Mouse (Mus musculus): ENCODE data around the gene Pdzk1ip1.

Pdzk1ip1 gene

DNA sequence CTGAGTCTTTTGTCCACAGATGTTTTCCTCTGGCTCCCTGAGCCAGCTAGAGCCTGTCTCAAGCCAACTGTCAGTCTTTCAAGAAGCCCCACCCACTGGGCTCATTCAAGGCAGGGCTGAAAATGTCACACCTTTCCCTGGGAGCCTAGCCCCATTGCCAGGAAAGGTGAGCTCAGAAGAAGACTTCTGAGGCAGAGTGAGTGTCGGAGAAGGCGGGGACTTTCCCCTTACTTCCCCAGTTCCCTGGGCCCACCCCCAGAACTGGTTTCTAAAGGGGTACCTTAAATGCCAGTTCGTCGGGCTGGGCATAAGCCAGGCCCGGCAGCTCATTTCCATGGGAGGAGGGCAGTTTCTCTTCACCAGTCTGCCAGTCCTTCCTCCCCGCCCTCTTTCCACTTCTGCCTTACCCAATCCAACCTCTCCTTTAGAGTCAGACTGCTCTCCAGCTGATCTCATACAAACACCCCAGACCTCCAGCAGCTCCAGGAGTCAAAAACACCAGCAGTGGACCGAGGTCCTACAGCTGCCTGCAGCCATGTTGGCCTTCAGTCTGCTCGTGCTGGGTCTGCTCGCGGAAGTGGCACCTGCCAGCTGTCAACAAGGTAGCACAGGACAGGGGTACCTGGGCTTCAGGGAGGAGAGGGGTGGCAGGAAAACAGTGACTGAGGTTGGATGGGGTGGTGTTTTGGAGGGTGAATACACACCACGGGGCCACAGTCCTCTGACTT is at the start of gene Pdzk1ip1:
Gene Pdzk1ip1, plus strand, starts transcription at position 98 of the 728 bp plus-strand sequence.
- peak in 1 of 2 experiments; percentile 25 for DNase-seq (ENCODE audit: low spot score in 2 of 2)

DNA sequence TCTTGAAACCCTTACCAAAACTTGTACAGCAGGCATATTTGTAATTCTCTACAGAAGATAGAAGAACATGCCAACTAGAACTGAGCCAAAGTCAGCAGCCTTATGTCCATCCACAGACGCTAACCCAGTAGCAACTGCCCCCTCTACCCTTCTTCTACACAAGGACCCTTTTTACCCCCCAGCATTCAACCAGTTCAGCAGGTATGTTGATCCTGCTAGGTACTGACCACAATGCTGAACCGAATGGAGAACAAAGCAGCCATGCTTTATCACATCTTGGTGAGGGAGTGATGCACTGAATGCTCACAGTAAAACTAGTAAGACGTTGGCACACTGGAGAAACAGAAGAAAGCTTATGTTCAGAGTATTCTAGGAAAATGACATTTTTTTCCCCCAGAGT is 42.9 kb upstream of the Pdzk1ip1 start:
- no peak for DNase-seq (ENCODE audit: low spot score in 2 of 2)

DNA sequence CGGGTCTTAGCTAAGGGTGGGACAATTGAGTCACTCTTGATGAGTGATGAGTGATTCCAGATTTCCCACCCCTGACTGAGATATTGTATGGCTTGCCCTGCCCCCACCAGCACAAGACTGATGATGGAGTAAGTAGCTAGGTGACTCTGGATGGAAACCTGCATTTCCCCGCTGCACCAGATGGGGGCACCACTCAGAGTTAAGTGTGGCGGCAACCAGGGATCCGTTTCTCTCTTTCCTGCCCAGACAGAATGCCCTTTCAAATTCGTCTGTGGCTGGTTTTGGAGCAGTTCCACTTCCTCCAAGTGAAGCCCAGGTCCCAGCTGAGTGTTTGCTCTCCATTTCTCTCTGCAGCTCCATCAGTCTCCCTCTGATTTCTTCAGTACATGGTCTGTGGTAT is 40.8 kb upstream of the Pdzk1ip1 start:
- DNase-seq (ENCODE audit: low spot score in 2 of 2), result peak; percentile 80 to 81

GRCm38 (mm10) chr4:115048190-115048589 is 40.3 kb upstream of the Pdzk1ip1 start:
- no peak for DNase-seq (ENCODE audit: low spot score in 2 of 2)

DNA sequence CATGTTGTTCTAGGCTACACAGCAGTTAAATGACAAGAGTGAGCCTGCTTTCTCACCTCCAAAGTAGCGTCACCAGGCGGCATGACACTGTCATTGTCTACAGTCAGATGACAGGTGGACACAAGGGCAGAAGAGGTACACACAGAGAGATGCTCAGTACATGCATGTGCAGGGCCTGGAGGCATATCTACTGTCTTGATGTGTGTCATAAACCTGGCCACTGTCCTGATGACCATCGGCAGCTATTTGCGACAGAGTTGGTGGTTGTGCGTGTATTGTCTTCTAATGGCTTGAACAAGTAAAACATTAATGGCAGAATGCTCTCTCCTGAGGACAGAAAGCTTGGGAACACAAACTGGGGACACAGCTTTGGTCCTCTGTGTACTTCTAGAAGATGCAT is 37.3 kb upstream of the Pdzk1ip1 start:
- no peak for DNase-seq (ENCODE audit: low spot score in 2 of 2)

GRCm38 (mm10) chr4:115052343-115053005 is 36.0 kb upstream of the Pdzk1ip1 start:
- peak in 1 of 2 experiments; percentile 35 for DNase-seq (ENCODE audit: low spot score in 2 of 2)

GRCm38 (mm10) chr4:115055044-115055443 is 33.5 kb upstream of the Pdzk1ip1 start:
- no peak for DNase-seq (ENCODE audit: low spot score in 2 of 2)

- DNase-seq (ENCODE audit: low spot score in 2 of 2), result no peak
Measured at GRCm38 (mm10) chr4:115055691-115056090, 32.8 kb upstream of the Pdzk1ip1 start.

GRCm38 (mm10) chr4:115056371-115056920 is 32.1 kb upstream of the Pdzk1ip1 start, which contains the start of gene Tal1:
Gene Tal1 (plus strand): TSS chr4:115056426.
- peak; percentile 71 to 77 for DNase-seq (ENCODE audit: low spot score in 2 of 2)

GRCm38 (mm10) chr4:115056921-115057673 is 31.4 kb upstream of the Pdzk1ip1 start:
- DNase-seq (ENCODE audit: low spot score in 2 of 2), result peak; percentile 47 to 48

- DNase-seq (ENCODE audit: low spot score in 2 of 2), result no peak
Measured at GRCm38 (mm10) chr4:115057674-115058316, 30.7 kb upstream of the Pdzk1ip1 start.

- DNase-seq (ENCODE audit: low spot score in 2 of 2), result no peak
Measured at GRCm38 (mm10) chr4:115058317-115058761, 30.2 kb upstream of the Pdzk1ip1 start.

DNA sequence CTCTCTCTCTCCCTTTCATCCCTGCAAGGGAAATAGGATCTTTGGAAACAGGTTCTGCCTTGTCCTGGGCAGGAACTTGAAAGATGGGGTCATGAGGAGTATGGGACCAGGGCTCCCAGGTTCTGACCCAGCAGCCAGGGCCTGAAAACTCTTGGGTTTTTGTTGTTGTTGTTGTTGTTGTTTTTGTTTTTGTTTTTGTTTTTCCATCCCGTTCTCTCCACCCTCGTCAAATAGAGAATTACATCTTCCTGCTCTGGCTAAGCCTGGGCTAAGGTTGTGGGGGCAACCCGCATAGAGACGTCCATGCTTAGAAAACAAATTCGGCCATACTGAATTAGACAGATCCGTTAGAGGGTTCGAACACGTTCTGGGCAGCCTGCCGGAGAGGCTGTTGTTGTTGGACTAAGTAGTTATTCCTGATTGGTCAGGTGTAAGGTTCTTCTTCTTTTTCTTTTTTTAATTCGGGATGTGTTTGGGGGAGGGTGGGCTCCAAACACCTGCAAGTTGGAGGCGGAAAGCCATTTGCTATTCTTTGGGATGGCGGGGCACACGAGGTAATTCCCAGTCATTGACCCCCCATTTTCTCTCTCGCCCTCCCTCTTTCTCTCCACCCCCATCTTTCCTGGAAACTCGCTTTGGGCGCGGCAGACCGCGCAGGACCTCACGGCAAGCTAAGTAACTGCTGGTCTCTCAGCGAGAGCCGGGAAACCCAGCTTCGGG is 29.5 kb upstream of the Pdzk1ip1 start:
- DNase-seq (ENCODE audit: low spot score in 2 of 2), result peak; percentile 44 to 47

DNA sequence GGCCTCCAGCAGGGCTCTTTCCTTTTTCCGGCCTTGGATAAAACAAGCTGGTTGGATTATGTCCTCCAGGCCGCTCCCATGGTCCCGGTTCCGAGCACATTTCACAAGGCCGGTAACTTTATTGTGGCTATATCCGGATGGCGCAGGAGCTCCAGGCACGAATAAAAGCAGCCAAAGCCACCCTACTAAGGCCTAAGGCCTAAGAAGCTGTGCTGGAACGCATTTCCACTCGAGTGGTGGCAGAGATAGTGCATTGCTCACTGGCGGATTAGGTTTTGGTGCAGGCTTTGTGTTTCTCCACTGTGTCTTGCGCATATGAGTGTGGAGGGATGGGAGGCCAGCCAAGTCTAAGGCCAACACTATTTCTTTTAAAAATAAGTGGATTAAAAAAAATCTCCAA is 28.6 kb upstream of the Pdzk1ip1 start:
- DNase-seq (ENCODE audit: low spot score in 2 of 2), result no peak

GRCm38 (mm10) chr4:115060753-115061152 is 27.8 kb upstream of the Pdzk1ip1 start:
- no peak for DNase-seq (ENCODE audit: low spot score in 2 of 2)

DNA sequence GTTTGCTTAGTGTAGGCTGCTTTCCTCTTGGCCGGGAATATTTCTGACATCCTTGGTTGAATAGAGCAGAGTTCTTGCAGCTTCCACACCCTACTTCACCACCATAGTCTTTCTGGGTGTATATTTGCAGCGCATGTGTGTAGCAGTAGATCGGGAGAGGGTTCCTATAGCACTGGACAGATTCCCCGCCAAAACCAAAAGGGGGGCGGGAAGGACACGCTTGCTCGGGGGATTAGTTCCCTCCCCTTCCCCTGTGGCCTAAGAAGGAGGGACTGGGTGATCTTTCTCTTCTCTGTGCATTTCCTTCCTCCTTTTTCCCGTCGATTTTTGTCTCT is 26.0 kb upstream of the Pdzk1ip1 start:
- no peak for DNase-seq (ENCODE audit: low spot score in 2 of 2)

- DNase-seq (ENCODE audit: low spot score in 2 of 2), result peak in 1 of 2 experiments; percentile 25
Measured at GRCm38 (mm10) chr4:115062875-115063517, 25.5 kb upstream of the Pdzk1ip1 start.

DNA sequence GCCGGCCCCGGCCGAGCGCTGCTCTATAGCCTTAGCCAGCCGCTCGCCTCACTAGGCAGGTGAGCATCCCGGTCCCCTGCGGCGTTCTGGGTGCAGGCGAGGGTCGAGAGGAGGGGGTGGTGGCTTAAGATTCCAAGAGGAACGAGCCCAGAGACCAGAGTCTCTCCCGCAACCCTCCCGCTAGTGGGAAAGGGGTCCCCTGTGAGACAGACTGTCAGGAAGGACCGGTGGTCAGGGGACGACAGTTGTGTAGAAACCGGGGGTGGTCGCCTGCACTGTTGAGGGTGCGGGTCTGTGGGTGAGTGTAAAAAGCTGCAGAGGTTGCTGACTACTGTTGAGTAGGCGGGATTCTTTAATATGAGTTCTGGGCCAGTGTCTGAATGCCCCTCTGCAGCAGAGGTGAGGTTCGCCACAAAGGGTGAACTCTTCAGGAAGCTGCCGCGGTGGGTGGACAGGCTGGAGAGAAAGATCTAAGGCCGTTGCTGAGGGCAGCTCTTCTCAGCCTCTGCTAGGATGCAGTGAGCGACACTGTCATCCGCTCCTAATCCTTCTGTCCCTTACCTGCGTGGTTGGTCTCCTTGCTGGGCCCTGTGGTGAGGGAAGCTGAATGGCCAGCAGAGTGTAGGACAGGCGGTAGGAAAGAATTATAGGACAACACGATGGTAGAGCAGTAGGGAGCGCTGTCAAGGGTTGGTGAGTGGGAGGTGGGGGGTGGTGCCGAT is 24.8 kb upstream of the Pdzk1ip1 start:
- no peak for DNase-seq (ENCODE audit: low spot score in 2 of 2)

GRCm38 (mm10) chr4:115071668-115072067 is 16.8 kb upstream of the Pdzk1ip1 start:
- DNase-seq (ENCODE audit: low spot score in 2 of 2), result no peak

- DNase-seq (ENCODE audit: low spot score in 2 of 2), result no peak
Measured at GRCm38 (mm10) chr4:115074789-115075188, 13.7 kb upstream of the Pdzk1ip1 start.
